Mouse (Mus musculus): ENCODE results near the gene Focad. TPM values are rescaled to one million over a fixed set of nuclear protein-coding genes. Genes with fewer than 3 reads are reported as not detected.
A peak's percentile ranks its signal among the peaks of the same experiment; 100 is the strongest.

Gene Focad
- polyA plus RNA-seq, 1 experiment from 2014 or later: 13.3 TPM

GRCm38 (mm10) chr4:88194256-88194655, 99.8 kb downstream of the Focad start:
- H3K9me3 ChIP-seq (replicated peaks; ENCODE audit: control insufficient read depth, low read length, poor library complexity, severe bottlenecking): no peaks in the 10 kb centered on the region
- no peaks in the 10 kb centered on the region for H3K27me3 ChIP-seq (ENCODE audit: control insufficient read depth, insufficient read depth, low read depth, low read length)
- WGBS: 72% methylated on average over 5 of the region's 5 CpGs
- no peak overlapping the region for H3K4me2 ChIP-seq (ENCODE audit: low read length)
- no peak for ATAC-seq
- H3K27ac ChIP-seq (ENCODE audit: low read length): no peak overlapping the region
- no peak overlapping the region for H3K9ac ChIP-seq (ENCODE audit: low read depth, low read length)
- H3K36me3 ChIP-seq (ENCODE audit: control insufficient read depth, insufficient read depth, low read length): no peaks in the 10 kb centered on the region
- H3K4me3 ChIP-seq (ENCODE audit: low read depth, low read length): no peak overlapping the region
- H3K4me1 ChIP-seq (ENCODE audit: control insufficient read depth, insufficient read depth, low read length): no peaks in the 10 kb centered on the region

DNA sequence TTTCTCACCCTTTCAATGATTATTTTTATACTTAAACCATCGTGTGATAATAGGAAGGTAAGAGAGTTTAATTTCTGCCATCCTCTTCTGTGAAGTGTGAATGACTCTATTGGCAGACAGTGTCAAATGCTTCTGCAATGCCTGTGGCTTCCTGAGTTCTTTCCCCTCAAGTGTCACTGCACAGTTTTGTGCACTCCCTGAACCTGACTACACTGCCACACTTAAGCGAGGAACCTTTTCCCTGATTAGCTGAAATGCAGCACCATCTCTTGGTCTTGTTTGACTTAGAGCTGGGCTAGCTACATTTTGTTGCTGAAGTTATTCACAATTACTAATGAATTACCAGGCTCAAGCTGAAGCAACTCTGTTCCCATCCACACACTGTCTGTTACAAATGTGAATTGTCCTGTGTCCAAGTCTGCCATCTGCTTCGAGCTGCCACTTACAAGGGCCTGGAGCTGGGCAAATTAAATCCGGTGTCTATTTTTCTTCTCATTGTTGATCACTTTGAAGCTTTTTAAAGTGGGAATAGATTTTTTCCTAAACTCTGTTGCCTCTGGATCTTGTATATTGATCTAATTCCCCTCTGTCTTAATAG, 101.6 kb downstream of the Focad start:
- H3K9me3 ChIP-seq (replicated peaks; ENCODE audit: control insufficient read depth, low read length, poor library complexity, severe bottlenecking): no peaks in the 10 kb centered on the region
- no peaks in the 10 kb centered on the region for H3K4me1 ChIP-seq (ENCODE audit: control insufficient read depth, insufficient read depth, low read length)
- no peak overlapping the region for H3K9ac ChIP-seq (ENCODE audit: low read depth, low read length)
- H3K27me3 ChIP-seq (ENCODE audit: control insufficient read depth, insufficient read depth, low read depth, low read length): no peaks in the 10 kb centered on the region
- H3K4me2 ChIP-seq (ENCODE audit: low read length): no peak overlapping the region
- no peak for ATAC-seq
- no peak overlapping the region for H3K27ac ChIP-seq (ENCODE audit: low read length)
- 0 out of 2 replicates have a peak, but pooled peaks cover 2% of the 10 kb centered on the region for H3K36me3 ChIP-seq (ENCODE audit: control insufficient read depth, insufficient read depth, low read length)
- 69% methylated on average over 4 of the region's 4 CpGs for WGBS
- H3K4me3 ChIP-seq (ENCODE audit: low read depth, low read length): no peak overlapping the region

GRCm38 (mm10) chr4:88196500-88196912, 102.1 kb downstream of the Focad start:
- Histone ChIP-seq H3K9ac (ENCODE audit: low read depth, low read length) (no peak overlapping the region), H3K36me3 (ENCODE audit: control insufficient read depth, insufficient read depth, low read length) (0 out of 2 replicates have a peak, but pooled peaks cover 2% of the 10 kb centered on the region), H3K27me3 (ENCODE audit: control insufficient read depth, insufficient read depth, low read depth, low read length) (no peaks in the 10 kb centered on the region), H3K4me2 (ENCODE audit: low read length) (no peak overlapping the region), H3K27ac (ENCODE audit: low read length) (no peak overlapping the region), H3K4me1 (ENCODE audit: control insufficient read depth, insufficient read depth, low read length) (no peaks in the 10 kb centered on the region), H3K9me3 (replicated peaks; ENCODE audit: control insufficient read depth, low read length, poor library complexity, severe bottlenecking) (no peaks in the 10 kb centered on the region), H3K4me3 (ENCODE audit: low read depth, low read length) (no peak overlapping the region)
- WGBS: 69% methylated on average over 4 of the region's 4 CpGs
- ATAC-seq: no peak

DNA sequence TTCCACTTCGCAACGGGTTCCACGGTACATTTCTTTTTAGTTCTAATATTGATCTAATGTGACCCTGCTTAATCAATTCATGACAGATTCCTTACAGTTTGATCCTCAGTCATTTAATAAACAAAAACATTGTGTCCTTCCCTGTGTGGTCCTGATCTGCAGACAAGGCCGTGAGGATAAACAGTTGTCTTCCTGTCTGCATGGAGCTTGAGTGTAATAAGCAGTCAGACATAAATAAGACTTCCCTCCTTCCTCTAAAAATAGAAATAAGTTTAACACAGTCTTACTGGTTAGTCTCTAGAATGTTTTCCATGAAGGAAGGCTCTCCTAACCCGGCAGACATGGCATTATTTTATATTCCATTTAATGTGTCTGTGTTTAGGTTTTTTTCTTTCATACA, 102.8 kb downstream of the Focad start:
- no peaks in the 10 kb centered on the region for H3K4me1 ChIP-seq (ENCODE audit: control insufficient read depth, insufficient read depth, low read length)
- no peak overlapping the region for H3K4me3 ChIP-seq (ENCODE audit: low read depth, low read length)
- 0 out of 2 replicates have a peak, but pooled peaks cover 2% of the 10 kb centered on the region for H3K36me3 ChIP-seq (ENCODE audit: control insufficient read depth, insufficient read depth, low read length)
- H3K27ac ChIP-seq (ENCODE audit: low read length): no peak overlapping the region
- no peaks in the 10 kb centered on the region for H3K9me3 ChIP-seq (replicated peaks; ENCODE audit: control insufficient read depth, low read length, poor library complexity, severe bottlenecking)
- no peak for ATAC-seq
- H3K27me3 ChIP-seq (ENCODE audit: control insufficient read depth, insufficient read depth, low read depth, low read length): no peaks in the 10 kb centered on the region
- WGBS: 84% methylated on average over 5 of the region's 5 CpGs
- H3K9ac ChIP-seq (ENCODE audit: low read depth, low read length): no peak overlapping the region
- H3K4me2 ChIP-seq (ENCODE audit: low read length): no peak overlapping the region

- H3K9me3 ChIP-seq (replicated peaks; ENCODE audit: control insufficient read depth, low read length, poor library complexity, severe bottlenecking): no peaks in the 10 kb centered on the region
- 74% methylated on average over 1 of the region's 1 CpGs for WGBS
These were observed 104.8 kb downstream of the Focad start for GRCm38 (mm10) chr4:88199186-88199585.

GRCm38 (mm10) chr4:88201047-88201446, 106.6 kb downstream of the Focad start:
- Histone ChIP-seq H3K36me3 (ENCODE audit: control insufficient read depth, insufficient read depth, low read length) (0 out of 2 replicates have a peak, but pooled peaks cover 2% of the 10 kb centered on the region), H3K4me1 (ENCODE audit: control insufficient read depth, insufficient read depth, low read length) (no peaks in the 10 kb centered on the region), H3K4me2 (ENCODE audit: low read length) (no peak overlapping the region), H3K27me3 (ENCODE audit: control insufficient read depth, insufficient read depth, low read depth, low read length) (no peaks in the 10 kb centered on the region), H3K9ac (ENCODE audit: low read depth, low read length) (no peak overlapping the region), H3K9me3 (replicated peaks; ENCODE audit: control insufficient read depth, low read length, poor library complexity, severe bottlenecking) (no peaks in the 10 kb centered on the region), H3K27ac (ENCODE audit: low read length) (no peak overlapping the region), H3K4me3 (ENCODE audit: low read depth, low read length) (no peak overlapping the region)
- 97% methylated on average over 4 of the region's 4 CpGs for WGBS
- no peak for ATAC-seq

More at GRCm38 (mm10) chr4:88199186-88199585, 104.8 kb downstream of the Focad start:
- no peak overlapping the region for H3K27ac ChIP-seq (ENCODE audit: low read length)
- no peaks in the 10 kb centered on the region for H3K27me3 ChIP-seq (ENCODE audit: control insufficient read depth, insufficient read depth, low read depth, low read length)
- no peak for ATAC-seq
- H3K36me3 ChIP-seq (ENCODE audit: control insufficient read depth, insufficient read depth, low read length): 0 out of 2 replicates have a peak, but pooled peaks cover 2% of the 10 kb centered on the region
- no peaks in the 10 kb centered on the region for H3K4me1 ChIP-seq (ENCODE audit: control insufficient read depth, insufficient read depth, low read length)
- no peak overlapping the region for H3K4me3 ChIP-seq (ENCODE audit: low read depth, low read length)
- H3K4me2 ChIP-seq (ENCODE audit: low read length): no peak overlapping the region
- H3K9ac ChIP-seq (ENCODE audit: low read depth, low read length): no peak overlapping the region

DNA sequence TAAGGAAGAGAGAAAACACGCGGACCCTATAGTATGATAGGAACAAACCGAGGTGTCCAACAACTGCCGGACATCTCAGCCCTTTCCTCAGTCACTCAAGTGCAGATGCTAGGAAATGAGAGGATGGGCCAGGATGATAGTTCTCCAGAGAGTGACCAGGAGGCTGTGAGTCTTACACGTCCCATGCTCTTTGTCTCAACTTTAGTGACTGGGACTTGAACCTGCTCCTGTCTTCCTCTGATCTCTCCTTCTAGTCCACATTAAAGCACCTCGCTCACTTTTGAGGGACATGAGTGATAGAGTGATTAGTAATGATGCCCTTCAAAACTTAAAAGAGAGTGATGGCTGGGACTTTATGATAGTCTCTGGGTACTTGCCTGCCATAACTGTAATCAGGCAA, 114.2 kb downstream of the Focad start:
- Histone ChIP-seq H3K27me3 (ENCODE audit: control insufficient read depth, insufficient read depth, low read depth, low read length) (no peaks in the 10 kb centered on the region), H3K9ac (ENCODE audit: low read depth, low read length) (no peak overlapping the region), H3K4me3 (ENCODE audit: low read depth, low read length) (no peak overlapping the region), H3K27ac (ENCODE audit: low read length) (no peak overlapping the region), H3K9me3 (replicated peaks; ENCODE audit: control insufficient read depth, low read length, poor library complexity, severe bottlenecking) (no peaks in the 10 kb centered on the region), H3K4me1 (ENCODE audit: control insufficient read depth, insufficient read depth, low read length) (peaks cover 24% of the 10 kb centered on the region), H3K4me2 (ENCODE audit: low read length) (no peak overlapping the region), H3K36me3 (ENCODE audit: control insufficient read depth, insufficient read depth, low read length) (no peaks in the 10 kb centered on the region)
- 96% methylated on average over 6 of the region's 6 CpGs for WGBS
- no peak for ATAC-seq

DNA sequence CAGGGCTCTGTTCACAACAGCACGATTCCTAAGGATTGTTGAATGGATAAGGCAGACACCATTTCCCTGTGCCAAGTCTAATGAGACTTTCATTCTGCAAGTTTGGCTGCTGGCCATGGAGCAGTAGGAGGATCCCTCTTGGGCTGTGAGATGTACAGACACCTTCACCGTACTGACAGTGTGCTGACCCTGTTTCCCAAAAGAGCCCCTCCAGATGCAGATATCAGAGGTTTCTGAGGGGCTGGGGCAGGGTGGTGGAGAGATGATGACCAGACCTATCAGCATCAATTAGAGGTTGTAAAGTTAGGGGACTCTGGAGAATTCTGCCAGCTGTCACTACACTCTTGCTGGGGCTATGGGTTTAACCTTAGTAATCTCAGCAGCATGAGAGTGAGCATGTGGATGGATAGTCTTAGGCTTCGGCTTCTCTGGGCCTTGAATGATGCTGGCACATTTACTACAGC, 115.0 kb downstream of the Focad start:
- Histone ChIP-seq H3K4me2 (ENCODE audit: low read length) (no peak overlapping the region), H3K36me3 (ENCODE audit: control insufficient read depth, insufficient read depth, low read length) (no peaks in the 10 kb centered on the region), H3K4me1 (ENCODE audit: control insufficient read depth, insufficient read depth, low read length) (peaks cover 24% of the 10 kb centered on the region), H3K4me3 (ENCODE audit: low read depth, low read length) (no peak overlapping the region), H3K27ac (ENCODE audit: low read length) (peak overlapping the region; percentile 70; the same call in 1 of the 2 replicates), H3K9me3 (replicated peaks; ENCODE audit: control insufficient read depth, low read length, poor library complexity, severe bottlenecking) (no peaks in the 10 kb centered on the region), H3K27me3 (ENCODE audit: control insufficient read depth, insufficient read depth, low read depth, low read length) (no peaks in the 10 kb centered on the region), H3K9ac (ENCODE audit: low read depth, low read length) (no peak overlapping the region)
- WGBS: 46% methylated on average over 3 of the region's 3 CpGs
- peak; percentile 44 for ATAC-seq

DNA sequence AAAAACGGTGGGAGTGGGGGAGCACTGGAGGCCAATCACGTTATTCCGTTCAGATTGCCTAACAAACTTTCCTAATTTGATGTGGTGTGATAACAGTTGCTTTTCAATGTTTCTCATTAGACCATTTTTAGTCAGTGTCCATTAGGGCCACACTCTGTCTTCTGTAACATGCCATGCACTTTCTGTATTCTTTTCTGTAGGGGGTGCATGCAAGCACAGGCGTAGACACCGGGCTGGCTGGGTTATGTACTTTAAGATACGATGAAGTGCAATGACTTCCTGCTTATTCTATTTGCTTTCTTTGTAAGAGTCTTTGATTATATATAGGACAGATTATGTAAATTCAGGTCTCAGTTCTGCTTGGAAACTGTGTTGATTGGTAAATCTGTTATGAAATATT, 116.2 kb downstream of the Focad start:
- H3K4me3 ChIP-seq (ENCODE audit: low read depth, low read length): no peak overlapping the region
- H3K9ac ChIP-seq (ENCODE audit: low read depth, low read length): no peak overlapping the region
- WGBS: 64% methylated on average over 6 of the region's 6 CpGs
- H3K27me3 ChIP-seq (ENCODE audit: control insufficient read depth, insufficient read depth, low read depth, low read length): no peaks in the 10 kb centered on the region
- peaks cover 24% of the 10 kb centered on the region for H3K4me1 ChIP-seq (ENCODE audit: control insufficient read depth, insufficient read depth, low read length)
- H3K4me2 ChIP-seq (ENCODE audit: low read length): no peak overlapping the region
- H3K36me3 ChIP-seq (ENCODE audit: control insufficient read depth, insufficient read depth, low read length): no peaks in the 10 kb centered on the region
- 0 out of 2 replicates have a peak, but pooled peaks have one; percentile 44 for ATAC-seq
- H3K9me3 ChIP-seq (replicated peaks; ENCODE audit: control insufficient read depth, low read length, poor library complexity, severe bottlenecking): no peaks in the 10 kb centered on the region
- H3K27ac ChIP-seq (ENCODE audit: low read length): peak overlapping the region; percentile 70

All from midbrain, embryonic 16.5 days (tissue).